Mouse (Mus musculus) myocyte (in vitro differentiated cells): Measurements from ENCODE around the gene Csrp3. TPM values are rescaled to one million over a fixed set of nuclear protein-coding genes. Genes with fewer than 3 reads are reported as not detected.
A peak's percentile ranks its signal among the peaks of the same experiment; 100 is the strongest.

ENCODE experiments used
- H3K27me3 ChIP-seq: one replicate; pipeline ENCODE4 v1.6.1; 2011; ENCODE audit not compliant: control insufficient read depth, insufficient read depth, insufficient read length
- H3K36me3 ChIP-seq: one replicate; pipeline ENCODE4 v1.6.1; 2011; ENCODE audit not compliant: control insufficient read depth, insufficient read depth
- H3K4me2 ChIP-seq: one replicate; pipeline ENCODE4 v1.6.1; 2011; ENCODE audit warnings: low read depth, control low read depth
- H3K4me3 ChIP-seq: one replicate; pipeline ENCODE4 v1.5.1; 2011; ENCODE audit warnings: mild to moderate bottlenecking, control low read depth, moderate library complexity
- H3K79me2 ChIP-seq: one replicate; pipeline ENCODE4 v1.6.1; 2011; ENCODE audit not compliant: control insufficient read depth, insufficient read depth
- H3ac ChIP-seq: one replicate; pipeline ENCODE4 v1.6.1; 2011; ENCODE audit not compliant: control insufficient read depth, insufficient read length
- CEBPB ChIP-seq: IDR thresholded peaks from 2 replicates; pipeline ENCODE4 v1.6.1; 2011; ENCODE audit warnings: mild to moderate bottlenecking, moderate library complexity; ENCODE audit not compliant: poor library complexity, insufficient read depth, severe bottlenecking
- E2F4 ChIP-seq: IDR thresholded peaks from one replicate; pipeline ENCODE4 v1.6.1; 2011; ENCODE audit warnings: mild to moderate bottlenecking, control low read depth, moderate library complexity; ENCODE audit not compliant: insufficient read depth
- MAX ChIP-seq: IDR thresholded peaks from one replicate; pipeline ENCODE4 v1.6.1; 2011; ENCODE audit warnings: low read depth, mild to moderate bottlenecking, control low read depth
- MYOD1 ChIP-seq, 3 experiments: IDR thresholded peaks; one replicate each; pipeline ENCODE4 v1.6.1; 2011; ENCODE audit warnings: control low read depth in 2 of 3, low read depth in 2 of 3, mild to moderate bottlenecking in 2 of 3, moderate library complexity in 1 of 3; ENCODE audit not compliant: insufficient read length in 2 of 3, control insufficient read depth in 1 of 3
- MYOG ChIP-seq, 3 experiments: IDR thresholded peaks; one replicate each; pipeline ENCODE4 v1.6.1; 2011; ENCODE audit warnings: control low read depth in 2 of 3, low read depth in 2 of 3, mild to moderate bottlenecking in 2 of 3; ENCODE audit not compliant: insufficient read length in 2 of 3, control insufficient read depth in 1 of 3, insufficient read depth in 1 of 3
- POLR2A ChIP-seq: IDR thresholded peaks from one replicate; pipeline ENCODE4 v1.6.1; 2011; ENCODE audit warnings: low read depth, mild to moderate bottlenecking, control low read depth, moderate library complexity; ENCODE audit not compliant: insufficient read length
- POLR2AphosphoS2 ChIP-seq: IDR thresholded peaks from one replicate; pipeline ENCODE4 v1.6.1; 2011; ENCODE audit warnings: low read depth, control low read depth; ENCODE audit not compliant: insufficient read length
- REST ChIP-seq: IDR thresholded peaks from one replicate; pipeline ENCODE4 v1.6.1; 2011; ENCODE audit warnings: mild to moderate bottlenecking, control low read depth, moderate library complexity; ENCODE audit not compliant: insufficient read depth, insufficient read length
- SRF ChIP-seq: IDR thresholded peaks from one replicate; pipeline ENCODE4 v1.6.1; 2011; ENCODE audit warnings: low read depth; ENCODE audit not compliant: control insufficient read depth, insufficient read length
- TCF12 ChIP-seq: IDR thresholded peaks from one replicate; pipeline ENCODE4 v1.6.1; 2011; ENCODE audit warnings: mild to moderate bottlenecking, control low read depth; ENCODE audit not compliant: poor library complexity, insufficient read depth, severe bottlenecking
- TCF3 ChIP-seq: IDR thresholded peaks from one replicate; pipeline ENCODE4 v1.6.1; 2011; ENCODE audit warnings: low read depth, control low read depth; ENCODE audit not compliant: insufficient read length
- USF1 ChIP-seq: IDR thresholded peaks from one replicate; pipeline ENCODE4 v1.6.1; 2011; ENCODE audit warnings: low read depth, mild to moderate bottlenecking, control low read depth, moderate library complexity
- polyA plus RNA-seq: library from polyadenylated mRNA; unstranded; fragments of >200 nt; fragmentation: generic; extraction: Trizol; gene quantifications from one replicate; pipeline ENCODE4 v1.2.1, GENCODE M21; 2012; ENCODE audit warnings: missing spikeins

Gene Csrp3
- polyA plus RNA-seq, 1 experiment = 158 TPM

- Histone ChIP-seq H3K36me3 (no peaks in the 10 kb centered on the region), H3K79me2 (no peaks in the 10 kb centered on the region), H3K4me2 (peak overlapping the region; percentile 20), H3K4me3 (no peak overlapping the region), H3ac (no peak overlapping the region), H3K27me3 (no peaks in the 10 kb centered on the region)
- TF ChIP-seq TCF12 = no peak
- TF ChIP-seq TCF3 = peak; percentile 46
- peak; percentile 24; the same call in 1 of the 2 replicates for TF ChIP-seq CEBPB
- TF ChIP-seq MYOD1 (IDR thresholded peaks at IDR 0.05; ENCODE audit: control insufficient read depth in 1 of 3, insufficient read length in 2 of 3, low read depth in 2 of 3) = peak; percentile 52 to 93 (median 92)
- no peak for TF ChIP-seq MAX
- TF ChIP-seq SRF = no peak
- peak; percentile 73 to 88 (median 77) for TF ChIP-seq MYOG (IDR thresholded peaks at IDR 0.05; ENCODE audit: control insufficient read depth in 1 of 3, insufficient read depth in 1 of 3, insufficient read length in 2 of 3, low read depth in 2 of 3)
- no peak for TF ChIP-seq POLR2AphosphoS2
- no peak for TF ChIP-seq USF1
- TF ChIP-seq POLR2A = no peak
Measured at GRCm38 (mm10) chr7:48834371-48834970, 13.4 kb downstream of the Csrp3 start.

DNA sequence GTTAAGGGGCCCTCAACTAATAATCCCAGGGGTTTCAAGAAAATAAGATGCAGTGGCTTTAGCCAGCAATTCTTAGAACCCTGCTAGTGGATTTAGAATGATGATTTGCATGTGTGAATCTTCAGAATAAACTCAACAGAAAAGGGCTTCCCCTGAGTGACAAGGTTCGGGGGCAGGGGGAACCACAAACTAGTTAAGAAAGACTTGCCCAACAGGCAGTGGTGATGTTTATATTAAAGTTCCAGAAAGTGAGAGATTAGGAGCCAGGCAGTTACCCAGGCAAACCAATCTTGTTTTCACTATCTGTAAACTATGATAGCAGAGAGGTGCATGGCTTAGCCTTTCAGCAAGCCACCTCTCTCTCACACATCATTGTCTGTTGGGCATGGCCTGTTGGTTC is 15.1 kb downstream of the Csrp3 start:
- Histone ChIP-seq H3K27me3 (no peaks in the 10 kb centered on the region), H3K4me3 (no peak overlapping the region), H3K4me2 (no peak overlapping the region), H3K36me3 (peaks cover 3% of the 10 kb centered on the region), H3ac (no peak overlapping the region), H3K79me2 (no peaks in the 10 kb centered on the region)
- TF ChIP-seq SRF (no peak), USF1 (no peak), MYOD1 (IDR thresholded peaks at IDR 0.05; ENCODE audit: control insufficient read depth in 1 of 3, insufficient read length in 2 of 3, low read depth in 2 of 3) (no peak)

DNA sequence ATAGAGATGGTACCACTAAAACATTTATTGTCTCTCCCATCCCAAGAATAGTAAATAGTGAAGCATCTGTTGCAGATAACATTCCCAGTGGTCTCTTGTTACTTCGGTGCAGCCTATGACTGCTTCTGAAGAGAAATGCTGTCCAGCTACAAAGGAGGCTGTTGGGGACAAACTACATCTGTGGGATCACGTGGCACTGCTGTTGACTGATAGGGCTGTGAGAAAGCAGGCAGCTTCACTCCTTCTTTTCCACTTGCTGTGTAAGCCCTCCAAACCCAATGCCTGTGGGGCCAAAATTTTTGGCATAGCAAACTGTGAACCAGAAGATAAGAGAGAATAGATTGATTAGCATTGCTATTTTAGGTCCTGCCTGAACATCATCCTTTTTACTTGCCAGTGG is 17.4 kb downstream of the Csrp3 start:
- Histone ChIP-seq H3K79me2 (no peaks in the 10 kb centered on the region), H3K4me2 (no peak overlapping the region), H3K27me3 (no peaks in the 10 kb centered on the region), H3K4me3 (no peak overlapping the region), H3K36me3 (peaks cover 23% of the 10 kb centered on the region), H3ac (no peak overlapping the region)
- TF ChIP-seq REST (no peak), E2F4 (no peak), POLR2A (no peak), MYOG (IDR thresholded peaks at IDR 0.05; ENCODE audit: control insufficient read depth in 1 of 3, insufficient read depth in 1 of 3, insufficient read length in 2 of 3, low read depth in 2 of 3) (peak in 1 of 3 experiments; percentile 28), USF1 (peak; percentile 76), POLR2AphosphoS2 (no peak), SRF (no peak), TCF3 (no peak), MAX (no peak), CEBPB (no peak), TCF12 (no peak), MYOD1 (IDR thresholded peaks at IDR 0.05; ENCODE audit: control insufficient read depth in 1 of 3, insufficient read length in 2 of 3, low read depth in 2 of 3) (peak in 1 of 3 experiments; percentile 25)

- H3K36me3 ChIP-seq = peaks cover 32% of the 10 kb centered on the region
Measured at GRCm38 (mm10) chr7:48829177-48829910, 18.5 kb downstream of the Csrp3 start.

GRCm38 (mm10) chr7:48825170-48825569 is 22.7 kb downstream of the Csrp3 start:
- Histone ChIP-seq H3K27me3 (no peaks in the 10 kb centered on the region), H3ac (no peak overlapping the region), H3K4me2 (no peak overlapping the region), H3K36me3 (peaks cover 44% of the 10 kb centered on the region), H3K79me2 (no peaks in the 10 kb centered on the region), H3K4me3 (no peak overlapping the region)
- no peak for TF ChIP-seq MAX
- TF ChIP-seq E2F4 = no peak
- TF ChIP-seq MYOD1 (IDR thresholded peaks at IDR 0.05; ENCODE audit: control insufficient read depth in 1 of 3, insufficient read length in 2 of 3, low read depth in 2 of 3) = no peak
- TF ChIP-seq TCF3 = no peak
- TF ChIP-seq TCF12 = no peak
- no peak for TF ChIP-seq POLR2A
- no peak for TF ChIP-seq POLR2AphosphoS2
- TF ChIP-seq MYOG (IDR thresholded peaks at IDR 0.05; ENCODE audit: control insufficient read depth in 1 of 3, insufficient read depth in 1 of 3, insufficient read length in 2 of 3, low read depth in 2 of 3) = no peak
- TF ChIP-seq USF1 = no peak
- TF ChIP-seq SRF = no peak
- TF ChIP-seq REST = no peak
- TF ChIP-seq CEBPB = no peak

More at GRCm38 (mm10) chr7:48829177-48829910, 18.5 kb downstream of the Csrp3 start:
- Histone ChIP-seq H3K4me2 (no peak overlapping the region), H3K4me3 (no peak overlapping the region), H3K27me3 (no peaks in the 10 kb centered on the region), H3K79me2 (no peaks in the 10 kb centered on the region), H3ac (no peak overlapping the region)
- peak; percentile 25 for TF ChIP-seq POLR2AphosphoS2
- TF ChIP-seq MAX = no peak
